9 mouse cellular contexts compared by ENCODE assay signal in the genomic region with DNA sequence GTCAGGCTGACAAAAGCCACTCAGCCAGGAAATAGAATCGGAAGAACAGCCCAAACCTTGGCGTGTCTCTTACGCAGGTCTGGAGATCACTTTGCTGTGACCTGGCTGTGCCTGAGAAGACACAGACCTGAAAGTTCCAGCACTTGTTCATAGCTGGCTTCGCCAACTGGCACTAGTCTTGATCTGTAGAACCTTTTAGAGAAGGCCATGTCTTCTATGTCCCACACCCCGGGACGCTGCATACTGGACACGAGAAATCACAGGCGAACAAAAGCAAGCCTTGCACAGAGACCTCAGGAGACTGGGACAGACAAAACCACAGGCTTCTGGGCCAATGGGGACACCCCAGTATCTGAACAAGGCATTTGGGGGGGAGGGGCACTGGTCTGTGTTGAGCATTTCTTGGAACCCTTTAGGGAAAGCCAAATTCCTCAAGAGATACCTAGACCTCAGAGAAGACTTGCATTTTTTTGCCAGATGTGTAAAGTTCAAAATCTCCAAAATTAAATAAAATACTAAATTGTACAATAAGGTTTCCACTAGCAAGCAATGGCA. TPM values are rescaled to one million over a fixed set of nuclear protein-coding genes. Genes with fewer than 3 reads are reported as not detected.
DNase-seq lines count a peak whose midpoint lies in the region; ATAC-seq and TF ChIP-seq lines count a peak whose summit lies in the region.
"Had no signal": no experiment of that assay in that cellular context is flagged by ENCODE, and none has a peak within 500 bp of the region (broad histone marks: within the 10 kb centered on the region; RNA-seq: fewer than 3 reads in every experiment).

No protein-coding gene starts in this region.

- no peak for ATAC-seq in forebrain, embryonic 11.5 days (replicated peaks; ENCODE audit: low FRiP score)
- no peak for ATAC-seq in hindbrain, embryonic 16.5 days
- no peak for ATAC-seq in neural tube, embryonic 13.5 days (ENCODE audit: low read depth)

- no peaks in the 10 kb centered on the region for H3K36me3 ChIP-seq in forebrain, embryonic 11.5 days (ENCODE audit: control insufficient read depth, insufficient read depth, low read length)
- no peaks in the 10 kb centered on the region for H3K36me3 ChIP-seq in hindbrain, embryonic 16.5 days (ENCODE audit: control insufficient read depth, insufficient read depth, low read length)
- no peaks in the 10 kb centered on the region; the same call in 1 of the 2 replicates for H3K36me3 ChIP-seq in neural tube, embryonic 13.5 days

- WGBS in forebrain, embryonic 11.5 days: 71% methylated on average over 8 of the region's 8 CpGs
- 26% methylated on average over 8 of the region's 8 CpGs for WGBS in hindbrain, embryonic 16.5 days
- WGBS in neural tube, embryonic 13.5 days: 30% methylated on average over 8 of the region's 8 CpGs

- H3K4me2 ChIP-seq in forebrain, embryonic 11.5 days (ENCODE audit: low read depth, low read length, severe bottlenecking): peak overlapping the region; percentile 76; the same call in 1 of the 2 replicates
- H3K4me2 ChIP-seq in hindbrain, embryonic 16.5 days (ENCODE audit: low read length): peak overlapping the region; percentile 70
- peak overlapping the region; percentile 78 for H3K4me2 ChIP-seq in neural tube, embryonic 13.5 days

- no peak for DNase-seq in left cerebral cortex, adult 2 months (ENCODE audit: extremely low spot score in 1 of 2, low spot score in 2 of 2)
- no peak for DNase-seq in left cerebral cortex, postnatal 4 days
- no peak for DNase-seq in forebrain, embryonic 11.5 days (ENCODE audit: low spot score)
- DNase-seq in frontal cortex, postnatal 25 days (ENCODE audit: low spot score in 2 of 2): no peak
- no peak for DNase-seq in gastrocnemius, adult 8-10 months (ENCODE audit: low spot score in 2 of 2)
- DNase-seq in kidney, postnatal 25 days: no peak

- no peak overlapping the region; the same call in 1 of the 2 replicates for H3K9ac ChIP-seq in forebrain, embryonic 11.5 days (ENCODE audit: low read length)
- H3K9ac ChIP-seq in hindbrain, embryonic 16.5 days (ENCODE audit: low read depth, low read length): peak overlapping the region; percentile 67
- peak overlapping the region; percentile 70 for H3K9ac ChIP-seq in neural tube, embryonic 13.5 days
- H3K9ac ChIP-seq: liver, postnatal 0 days had no signal

- intact Hi-C loops in left cerebral cortex, adult 2 months (cut with DNase I): no loop called here
- intact Hi-C loops in left cerebral cortex, postnatal 4 days (cut with DNase I): loop anchor here (2.0 to 5.0 kb wide), 3 partner anchors 43 to 126 kb away; no protein-coding TSS in a partner anchor

- TF ChIP-seq CTCF in left cerebral cortex, adult 2 months (IDR thresholded peaks at IDR 0.05): no peak

- H3K4me1 ChIP-seq in forebrain, embryonic 11.5 days (replicated peaks; ENCODE audit: control insufficient read depth, insufficient read depth, low read length): peaks cover 2% of the 10 kb centered on the region; the same call in 1 of the 2 replicates
- H3K4me1 ChIP-seq in hindbrain, embryonic 16.5 days (ENCODE audit: control insufficient read depth, insufficient read depth, low read depth, low read length): peaks cover 29% of the 10 kb centered on the region
- H3K4me1 ChIP-seq in neural tube, embryonic 13.5 days (replicated peaks): peaks cover 64% of the 10 kb centered on the region

- no peaks in the 10 kb centered on the region for H3K9me3 ChIP-seq in forebrain, embryonic 11.5 days (ENCODE audit: control insufficient read depth, low read length)
- H3K9me3 ChIP-seq in hindbrain, embryonic 16.5 days (ENCODE audit: control insufficient read depth, low read length): 0 out of 2 replicates have a peak, but pooled peaks cover 2% of the 10 kb centered on the region
- H3K9me3 ChIP-seq in neural tube, embryonic 13.5 days: no peaks in the 10 kb centered on the region; the same call in 1 of the 2 replicates

- peak overlapping the region; percentile 51 for H3K4me3 ChIP-seq in left cerebral cortex, adult 2 months
- peak overlapping the region; percentile 39 for H3K4me3 ChIP-seq in forebrain, embryonic 11.5 days (ENCODE audit: low read depth, low read length)
- H3K4me3 ChIP-seq in hindbrain, embryonic 16.5 days (ENCODE audit: low read length): peak overlapping the region; percentile 49
- H3K4me3 ChIP-seq in neural tube, embryonic 13.5 days: peak overlapping the region; percentile 50

- H3K27me3 ChIP-seq in forebrain, embryonic 11.5 days (ENCODE audit: control insufficient read depth, insufficient read depth, low read length): no peaks in the 10 kb centered on the region; the same call in 1 of the 2 replicates
- H3K27me3 ChIP-seq in hindbrain, embryonic 16.5 days (replicated peaks; ENCODE audit: control insufficient read depth, insufficient read depth, low read length): no peaks in the 10 kb centered on the region
- no peaks in the 10 kb centered on the region for H3K27me3 ChIP-seq in neural tube, embryonic 13.5 days

- H3K27ac ChIP-seq in left cerebral cortex, adult 2 months: no peak overlapping the region
- no peak overlapping the region for H3K27ac ChIP-seq in forebrain, embryonic 11.5 days (ENCODE audit: low read depth, low read length)
- peak overlapping the region; percentile 84 for H3K27ac ChIP-seq in hindbrain, embryonic 16.5 days (ENCODE audit: low read depth, low read length)
- peak overlapping the region; percentile 90 for H3K27ac ChIP-seq in neural tube, embryonic 13.5 days (replicated peaks)

RNA-seq across cellular contexts. Expression of gene Trim2, which starts 3.2 kb away (rescaled TPM):
- total RNA-seq in left cerebral cortex, adult 2 months (2021): 100 to 1,000 TPM; 246 to 280 TPM
- total RNA-seq in left cerebral cortex, postnatal 4 days (2021): 100 to 1,000 TPM; 331 to 352 TPM
- polyA plus RNA-seq in forebrain, embryonic 11.5 days (2014; fragmentation: Nextera tagmentation; extraction: Ambion mirVana): 63.0 and 70.3 TPM in 2 replicates
- polyA plus RNA-seq in hindbrain, embryonic 16.5 days (2015; fragmentation: Nextera tagmentation; extraction: Ambion mirVana): 151 and 154 TPM in 2 replicates
- polyA plus RNA-seq in neural tube, embryonic 13.5 days (2015; fragmentation: Nextera tagmentation; extraction: Ambion mirVana): 126 and 142 TPM in 2 replicates
- total RNA-seq in gastrocnemius, adult 8-10 months (2022): 1 to 10 TPM in 3 of 4 experiments, under 1 TPM in 1; 0.92 to 3.0 (median 1.8) TPM

Comparison
In these comparisons a context has a peak if more than half of its experiments do, and no peak if none do; other contexts are left out.
1. H3K27ac ChIP-seq: peak in hindbrain, embryonic 16.5 days (single experiment) and neural tube, embryonic 13.5 days (single experiment); none in left cerebral cortex, adult 2 months (single experiment) and forebrain, embryonic 11.5 days (single experiment).
2. RNA of gene Trim2, which starts 3.2 kb away (total RNA-seq): 331 to 352 TPM in left cerebral cortex, postnatal 4 days and 246 to 280 TPM in left cerebral cortex, adult 2 months; 0.92 to 3.0 TPM in gastrocnemius, adult 8-10 months; every median in the first group is over 10 times any median in the second.
3. Peak in every context shown above with its lines, with median percentiles within 50 percentile points of each other: H3K4me3 ChIP-seq and H3K4me2 ChIP-seq.